Mouse (Mus musculus) heart, embryonic 11.5 days (tissue): ENCODE measurements at regions not wholly inside any gene's neighbourhood (a gene's known extent, or its start where the extent isn't known, plus 50 kb on each side); places are given as distances from the start of the nearest gene placed in this dataset.

Experiments
- ATAC-seq: fragments of 200-750 bp; cut with Nextera tagmentation; replicated peaks from 2 replicates; pipeline ENCODE4 v1.8.0; 2017; ENCODE audit warnings: moderate library complexity; ENCODE audit not compliant: insufficient number of reproducible peaks, low FRiP score, low TSS enrichment
- H3K27ac ChIP-seq: fragments of 300-500 bp; sonication (generic); 2 replicates; pipeline ENCODE4 v1.5.1; 2014; ENCODE audit warnings: mild to moderate bottlenecking, low read depth, low read length
- H3K27me3 ChIP-seq: fragments of 300-500 bp; sonication (generic); 2 replicates; pipeline ENCODE4 v1.6.1; 2014; ENCODE audit warnings: mild to moderate bottlenecking, low read length, mixed read lengths; ENCODE audit not compliant: control insufficient read depth, insufficient read depth
- H3K36me3 ChIP-seq: fragments of 300-500 bp; sonication (generic); 2 replicates; pipeline ENCODE4 v1.6.1; 2014; ENCODE audit warnings: mild to moderate bottlenecking, low read length, moderate library complexity, mixed read lengths; ENCODE audit not compliant: control insufficient read depth, insufficient read depth
- H3K4me1 ChIP-seq: fragments of 300-500 bp; sonication (generic); 2 replicates; pipeline ENCODE4 v1.6.1; 2014; ENCODE audit warnings: low read length; ENCODE audit not compliant: control insufficient read depth, insufficient read depth
- H3K4me2 ChIP-seq: fragments of 300-500 bp; sonication (generic); 2 replicates; pipeline ENCODE4 v1.6.1; 2014; ENCODE audit warnings: mild to moderate bottlenecking, moderate library complexity
- H3K4me3 ChIP-seq: fragments of 300-500 bp; sonication (generic); 2 replicates; pipeline ENCODE4 v1.5.1; 2014; ENCODE audit warnings: low read depth, low read length
- H3K9ac ChIP-seq: fragments of 300-500 bp; sonication (generic); 2 replicates; pipeline ENCODE4 v1.6.1; 2014; ENCODE audit warnings: mild to moderate bottlenecking, low read depth, low read length, moderate library complexity
- H3K9me3 ChIP-seq: fragments of 300-500 bp; sonication (generic); replicated peaks from 2 replicates; pipeline ENCODE4 v1.6.1; 2016; ENCODE audit warnings: low read length; ENCODE audit not compliant: control insufficient read depth
- WGBS: fragments of 180-500 bp; shearing (Covaris S2); extraction: QIAGEN DNeasy Blood & Tissue Kit; methylation state at CpG from one replicate; pipeline ENCODE4 v1.1.7; 2014; ENCODE audit not compliant: insufficient replicate concordance; 5-methylcytosine and 5-hydroxymethylcytosine counted together

DNA sequence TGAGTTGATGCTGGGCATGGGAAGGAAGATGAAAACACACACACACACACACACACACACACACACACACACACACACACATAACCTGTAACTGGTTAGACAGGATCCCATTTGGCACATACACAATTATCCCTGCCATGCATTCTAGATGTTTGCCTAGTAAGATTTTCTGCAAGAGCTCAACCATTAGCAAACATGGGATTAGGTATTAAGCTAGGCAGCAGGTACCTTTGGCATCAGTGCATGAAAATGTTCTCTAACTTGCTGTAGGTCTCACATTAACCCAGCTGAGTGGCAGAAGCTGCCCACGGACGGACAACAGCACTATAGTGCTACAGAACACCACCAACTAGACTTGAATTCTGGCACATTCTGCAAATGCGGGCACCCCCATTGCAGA is 413.8 kb upstream of the Tmpo start:
- no peak for ATAC-seq
- WGBS = 76% methylated on average over 3 of the region's 3 CpGs
- Histone ChIP-seq H3K4me2 (no peak overlapping the region), H3K27ac (no peak overlapping the region), H3K27me3 (no peaks in the 10 kb centered on the region), H3K9ac (no peak overlapping the region), H3K4me1 (no peaks in the 10 kb centered on the region), H3K36me3 (no peaks in the 10 kb centered on the region), H3K4me3 (no peak overlapping the region), H3K9me3 (no peaks in the 10 kb centered on the region)

DNA sequence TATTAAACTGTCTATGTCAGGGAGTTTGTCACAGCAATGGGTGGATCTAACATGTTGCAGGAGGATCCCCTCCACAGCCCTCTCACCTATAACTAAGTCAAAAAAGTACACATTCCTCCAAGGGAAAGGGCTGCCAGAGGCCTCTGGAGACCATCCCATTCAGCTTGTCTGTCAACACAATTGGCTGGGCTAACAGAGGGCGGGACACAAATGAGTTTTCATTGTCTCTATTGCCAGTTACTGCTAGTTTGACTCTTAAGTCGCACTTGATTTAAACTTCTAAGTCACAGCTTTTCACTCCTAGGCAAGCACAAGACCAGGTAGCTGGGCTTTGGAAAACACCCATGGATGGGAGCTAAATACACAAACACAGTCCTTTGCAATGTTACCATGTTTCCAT is 412.3 kb upstream of the Tmpo start:
- no peaks in the 10 kb centered on the region for H3K4me1 ChIP-seq
- no peak overlapping the region for H3K4me2 ChIP-seq
- no peak overlapping the region for H3K27ac ChIP-seq
- H3K36me3 ChIP-seq = no peaks in the 10 kb centered on the region
- H3K9ac ChIP-seq = no peak overlapping the region
- H3K4me3 ChIP-seq = no peak overlapping the region
- H3K9me3 ChIP-seq = no peaks in the 10 kb centered on the region
- no peaks in the 10 kb centered on the region for H3K27me3 ChIP-seq
- no peak for ATAC-seq
- whole genome bisulfite sequencing = 73% methylated on average over 2 of the region's 2 CpGs

DNA sequence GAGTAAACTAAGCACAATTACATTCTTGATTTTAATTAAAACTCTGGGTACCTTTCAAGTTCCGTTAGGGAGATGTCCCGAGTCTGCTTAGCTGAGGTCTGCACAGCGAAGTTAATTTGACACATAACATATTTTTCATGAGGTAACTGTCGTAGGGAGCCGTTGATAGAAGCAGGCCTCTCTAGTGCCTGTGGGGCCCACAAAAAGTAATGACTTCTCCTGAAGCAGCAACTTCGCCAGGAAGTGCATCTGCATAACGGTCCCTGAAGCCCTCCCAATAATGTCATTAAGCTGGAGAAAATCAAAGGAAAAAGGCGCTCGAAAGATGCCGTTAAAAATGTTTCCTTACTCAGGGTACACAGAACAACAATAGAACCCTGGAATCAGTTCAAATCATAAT is 410.7 kb upstream of the Tmpo start:
- Histone ChIP-seq H3K27ac (no peak overlapping the region), H3K36me3 (no peaks in the 10 kb centered on the region), H3K4me3 (no peak overlapping the region), H3K4me2 (no peak overlapping the region), H3K9me3 (no peaks in the 10 kb centered on the region), H3K4me1 (no peaks in the 10 kb centered on the region), H3K9ac (no peak overlapping the region), H3K27me3 (no peaks in the 10 kb centered on the region)
- 77% methylated on average over 10 of the region's 10 CpGs for WGBS
- ATAC-seq = no peak

DNA sequence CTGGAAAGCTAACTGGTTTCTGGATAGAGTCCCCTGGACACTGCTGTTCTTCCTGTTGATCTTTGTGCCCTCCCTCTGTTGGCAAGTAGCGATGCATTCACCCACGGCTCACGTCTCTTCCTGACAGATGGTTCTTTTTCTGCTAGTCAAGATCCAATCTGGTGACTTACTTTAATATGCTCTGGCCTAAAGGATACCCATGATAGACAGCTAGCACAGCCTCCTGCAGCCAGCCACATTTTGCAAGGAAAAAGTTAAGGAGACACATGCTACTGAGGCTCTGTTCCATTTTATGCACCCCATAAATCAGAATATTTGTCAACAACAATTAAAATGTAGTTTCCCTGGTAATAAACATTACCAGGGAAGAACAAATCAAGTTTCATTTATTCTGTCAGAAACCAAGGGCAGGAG is 410.3 kb upstream of the Tmpo start:
- 65% methylated on average over 3 of the region's 3 CpGs for WGBS
- Histone ChIP-seq H3K4me1 (no peaks in the 10 kb centered on the region), H3K27me3 (no peaks in the 10 kb centered on the region), H3K9ac (no peak overlapping the region), H3K27ac (no peak overlapping the region), H3K4me3 (no peak overlapping the region), H3K36me3 (no peaks in the 10 kb centered on the region), H3K9me3 (no peaks in the 10 kb centered on the region), H3K4me2 (no peak overlapping the region)
- no peak for ATAC-seq

DNA sequence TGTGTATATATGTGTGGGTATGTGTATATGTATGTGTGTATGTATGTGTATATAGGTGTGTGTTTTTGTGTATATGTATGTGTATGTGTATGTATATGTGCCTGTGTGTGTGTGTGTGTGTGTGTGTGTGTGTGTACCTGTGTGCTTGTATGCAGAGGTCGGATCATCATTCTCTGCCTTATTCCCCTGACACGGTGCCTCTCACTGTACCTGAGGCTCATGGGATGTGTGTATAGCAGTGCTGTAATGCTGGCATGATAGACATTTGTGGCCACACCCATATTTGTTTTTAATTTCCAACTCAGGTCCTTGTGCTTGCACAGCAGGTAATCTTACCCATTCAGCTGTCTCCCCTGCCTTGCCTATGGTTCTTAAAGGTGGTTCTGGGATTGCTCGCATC is 402.1 kb upstream of the Tmpo start:
- Histone ChIP-seq H3K4me3 (no peak overlapping the region), H3K9me3 (no peaks in the 10 kb centered on the region; the same call in 1 of the 2 replicates), H3K27ac (no peak overlapping the region), H3K4me2 (no peak overlapping the region), H3K36me3 (no peaks in the 10 kb centered on the region), H3K9ac (no peak overlapping the region), H3K4me1 (no peaks in the 10 kb centered on the region), H3K27me3 (no peaks in the 10 kb centered on the region)
- ATAC-seq = no peak
- 80% methylated on average over 3 of the region's 3 CpGs for WGBS

DNA sequence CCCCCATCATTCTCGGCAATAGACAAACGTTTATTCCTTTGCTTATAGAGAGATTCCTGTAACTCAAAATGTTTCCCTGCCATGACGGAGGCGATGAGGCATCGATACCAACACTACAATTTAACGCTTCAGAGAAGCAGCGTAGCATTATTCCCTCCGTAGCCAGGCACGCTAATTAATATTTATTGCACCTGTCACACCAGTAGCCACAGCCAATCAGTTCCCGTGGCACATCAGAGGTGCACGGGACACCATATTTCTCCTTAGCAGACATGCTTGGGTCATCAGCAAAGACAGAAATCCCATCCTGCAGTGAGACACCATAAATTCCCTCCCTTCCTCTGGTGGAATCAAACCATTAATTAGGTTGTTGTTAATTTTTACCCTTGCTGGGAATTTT is 399.8 kb upstream of the Tmpo start:
- H3K9ac ChIP-seq = no peak overlapping the region
- no peak overlapping the region for H3K4me3 ChIP-seq
- H3K27me3 ChIP-seq = no peaks in the 10 kb centered on the region
- H3K4me2 ChIP-seq = no peak overlapping the region
- WGBS = 80% methylated on average over 11 of the region's 11 CpGs
- H3K27ac ChIP-seq = no peak overlapping the region
- no peak for ATAC-seq
- no peaks in the 10 kb centered on the region for H3K4me1 ChIP-seq
- H3K36me3 ChIP-seq = no peaks in the 10 kb centered on the region
- H3K9me3 ChIP-seq = no peaks in the 10 kb centered on the region; the same call in 1 of the 2 replicates

DNA sequence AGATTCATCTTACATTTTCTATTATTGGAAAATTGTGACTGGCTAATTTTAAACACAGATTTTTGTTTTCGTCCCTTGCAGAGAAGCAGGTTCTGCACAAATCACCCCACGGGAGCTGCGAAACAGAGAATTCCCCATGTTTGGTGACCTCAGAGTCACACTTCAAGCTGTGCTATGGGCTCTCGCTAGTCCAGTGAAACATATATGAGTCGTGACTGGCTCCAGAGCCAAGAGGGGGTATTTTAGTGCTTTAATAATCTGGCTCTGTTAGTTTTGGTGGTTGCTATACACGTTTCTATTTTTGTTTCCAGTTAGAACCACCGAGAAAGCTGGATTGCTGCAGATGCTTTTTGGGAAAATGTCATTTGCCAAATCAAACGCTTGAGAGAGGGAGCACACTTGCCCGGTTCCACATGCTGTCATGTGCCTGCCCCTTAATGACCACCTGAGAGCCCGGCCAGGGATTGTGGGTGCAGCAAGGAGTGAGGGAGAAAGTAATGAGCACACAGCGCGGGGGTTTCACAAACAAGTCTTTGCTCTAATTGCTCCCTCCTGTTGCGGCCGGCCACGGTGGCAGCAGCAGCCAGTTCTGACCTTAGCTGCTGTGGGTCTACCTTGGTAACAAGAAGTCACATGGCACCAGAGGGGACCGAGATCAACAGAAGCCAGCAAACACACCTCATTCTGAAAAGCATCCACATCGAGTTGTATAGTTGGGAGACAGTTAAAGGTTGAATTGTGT is 394.4 kb upstream of the Tmpo start:
- H3K4me1 ChIP-seq = no peaks in the 10 kb centered on the region
- no peaks in the 10 kb centered on the region for H3K27me3 ChIP-seq
- no peak for ATAC-seq
- H3K4me3 ChIP-seq = no peak overlapping the region
- H3K9me3 ChIP-seq = no peaks in the 10 kb centered on the region
- no peaks in the 10 kb centered on the region for H3K36me3 ChIP-seq
- no peak overlapping the region for H3K27ac ChIP-seq
- H3K4me2 ChIP-seq = no peak overlapping the region
- 72% methylated on average over 17 of the region's 17 CpGs for WGBS
- no peak overlapping the region for H3K9ac ChIP-seq

DNA sequence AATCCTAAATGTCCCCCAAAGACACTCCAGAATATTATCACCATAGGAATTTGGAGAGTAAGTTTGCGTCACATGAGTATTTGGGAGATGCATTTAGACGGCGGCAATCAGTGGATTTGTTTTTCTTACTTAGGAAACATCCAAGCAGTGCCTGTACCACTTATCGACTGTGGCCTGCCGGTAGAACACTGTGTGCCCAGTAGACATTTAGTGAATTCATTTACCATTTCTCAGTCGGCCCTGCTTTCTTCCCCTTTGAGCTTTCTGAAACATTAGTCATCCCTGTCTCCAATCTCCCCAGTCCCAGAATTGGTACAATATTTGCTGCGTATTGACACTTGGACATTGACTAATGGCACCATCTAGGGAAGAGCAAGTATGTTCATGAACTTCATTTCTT is 391.7 kb upstream of the Tmpo start:
- 82% methylated on average over 7 of the region's 7 CpGs for WGBS
- Histone ChIP-seq H3K27ac (no peak overlapping the region), H3K4me1 (no peaks in the 10 kb centered on the region), H3K9me3 (no peaks in the 10 kb centered on the region), H3K9ac (no peak overlapping the region), H3K36me3 (no peaks in the 10 kb centered on the region), H3K4me2 (no peak overlapping the region), H3K27me3 (no peaks in the 10 kb centered on the region), H3K4me3 (no peak overlapping the region)
- ATAC-seq = no peak

DNA sequence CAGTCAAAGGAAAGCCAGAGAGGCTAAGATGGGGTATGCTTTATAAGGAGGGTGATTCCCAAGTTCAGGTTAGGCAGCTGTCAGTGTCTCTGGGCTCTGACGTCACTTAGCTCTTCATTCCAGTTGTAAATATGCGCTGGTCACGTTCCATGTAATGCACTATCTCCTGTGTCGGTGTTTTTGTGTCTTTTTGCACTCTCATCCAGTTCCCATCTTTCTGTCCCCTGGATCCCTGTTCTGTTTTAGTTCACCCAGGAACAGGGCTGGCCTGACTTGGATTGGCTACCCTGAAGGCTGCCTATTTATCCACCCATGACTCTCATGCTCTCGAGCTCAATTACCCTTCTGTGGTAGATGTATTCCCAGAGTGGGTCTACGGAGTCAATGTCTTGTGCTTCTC is 387.9 kb upstream of the Tmpo start:
- Histone ChIP-seq H3K9me3 (no peaks in the 10 kb centered on the region), H3K4me3 (no peak overlapping the region), H3K4me1 (no peaks in the 10 kb centered on the region), H3K36me3 (no peaks in the 10 kb centered on the region), H3K27ac (no peak overlapping the region), H3K4me2 (no peak overlapping the region), H3K9ac (no peak overlapping the region), H3K27me3 (no peaks in the 10 kb centered on the region)
- no peak for ATAC-seq
- 84% methylated on average over 6 of the region's 6 CpGs for WGBS
